Mouse (Mus musculus): Measurements from ENCODE around the gene Mid1.

The Mid1 gene

DNA sequence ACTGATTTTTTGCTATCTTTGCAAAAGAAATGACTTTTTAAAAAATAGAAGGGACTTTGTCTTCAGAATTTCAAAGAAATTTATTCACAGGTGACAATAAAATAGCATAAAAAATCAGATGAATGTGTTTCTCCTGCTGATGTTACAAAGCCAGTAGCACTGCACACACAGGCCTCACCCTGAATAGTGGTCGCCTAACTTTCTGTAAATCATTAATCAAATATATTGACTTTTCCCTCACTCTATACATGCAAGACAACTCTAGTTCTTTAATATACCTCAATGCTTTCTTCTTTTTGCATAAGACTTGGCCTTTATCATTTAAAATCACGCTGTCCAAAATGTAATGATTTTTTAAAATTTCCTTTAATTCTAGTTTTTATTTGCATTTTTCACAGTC, 126.8 kb downstream of the Mid1 start:
- DNase-seq (ENCODE audit: low read depth, low spot score) = no peak

- DNase-seq (ENCODE audit: low read depth, low spot score) = no peak
These were observed 128.7 kb downstream of the Mid1 start for GRCm38 (mm10) chrX:169813673-169814072.

- DNase-seq (ENCODE audit: low read depth, low spot score) = no peak
These were observed 141.9 kb downstream of the Mid1 start for GRCm38 (mm10) chrX:169826947-169827346.

DNA sequence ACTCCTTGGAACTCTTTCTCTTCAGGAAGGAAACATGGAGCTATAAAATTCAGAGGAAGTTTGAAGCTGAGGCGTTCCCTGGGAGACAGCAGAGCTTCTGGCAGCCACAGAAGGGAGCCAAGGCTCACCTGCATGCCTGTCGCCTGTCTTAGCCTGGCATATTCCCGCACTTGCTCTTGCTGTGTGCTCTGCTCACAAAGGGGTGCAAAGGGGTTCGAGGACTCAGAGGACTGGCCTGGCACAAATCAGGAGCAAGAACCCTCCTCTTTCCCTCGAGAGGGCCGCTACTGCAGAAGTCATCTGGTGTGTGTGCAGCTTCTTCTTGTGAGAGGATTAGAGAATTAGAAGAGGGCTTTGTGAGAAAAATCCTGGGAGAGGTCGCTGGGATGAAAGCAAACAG, 142.7 kb downstream of the Mid1 start:
- DNase-seq (ENCODE audit: low read depth, low spot score) = no peak

DNA sequence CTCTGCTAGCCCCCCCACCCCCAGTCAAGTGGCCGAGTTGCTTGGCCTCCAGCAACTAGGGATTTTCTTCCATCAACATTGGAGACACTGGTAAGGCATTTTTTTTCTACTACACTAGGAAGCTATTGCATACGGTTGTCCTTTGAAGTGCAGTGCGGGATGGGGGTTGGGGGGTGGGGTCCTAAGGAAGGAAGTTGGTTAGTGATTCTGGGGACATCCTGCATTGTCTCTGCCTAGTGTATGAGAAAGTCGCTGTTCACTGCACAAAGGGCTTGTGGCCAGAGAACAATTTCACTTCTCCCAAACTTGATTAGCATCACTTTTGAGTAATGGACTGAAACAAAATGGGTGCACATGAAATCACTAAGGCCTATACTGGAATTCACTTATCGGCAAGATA, 143.1 kb downstream of the Mid1 start:
- DNase-seq (ENCODE audit: low read depth, low spot score) = no peak

- DNase-seq (ENCODE audit: low read depth, low spot score) = no peak
These were observed 145.1 kb downstream of the Mid1 start for GRCm38 (mm10) chrX:169830052-169830451.

DNA sequence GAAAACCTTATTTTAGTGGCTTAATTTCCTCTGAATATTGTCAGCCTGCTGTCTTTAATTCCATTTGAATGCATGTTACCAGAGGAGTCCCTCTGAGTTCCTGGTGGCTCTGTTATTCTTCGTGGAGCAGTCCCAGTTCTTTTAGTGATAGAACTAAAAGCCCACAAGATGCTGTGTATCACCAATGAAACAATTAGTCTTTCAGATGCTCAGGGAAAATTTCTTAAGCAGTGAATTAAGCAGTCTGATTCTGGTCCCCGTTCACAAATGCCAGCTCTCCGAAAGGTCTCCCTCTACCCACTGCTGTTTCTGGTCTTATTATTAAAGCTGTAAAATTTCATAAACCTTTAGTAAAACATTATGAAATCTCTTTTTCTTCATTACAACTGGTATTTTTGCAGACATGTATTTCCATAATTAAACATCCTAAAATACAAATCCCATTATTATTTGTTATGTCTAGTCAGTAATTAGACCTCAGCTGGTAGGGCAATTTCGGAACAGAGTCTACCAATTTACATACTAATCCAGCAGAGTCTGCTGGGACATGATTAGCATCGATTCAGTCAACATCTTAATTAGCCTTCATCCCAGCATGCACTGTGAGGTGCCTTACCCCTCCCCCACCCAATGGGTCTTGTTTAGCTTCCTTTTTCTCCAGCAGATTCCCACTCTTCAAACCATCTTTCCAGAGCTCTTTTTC, 153.1 kb downstream of the Mid1 start:
- DNase-seq (ENCODE audit: low read depth, low spot score) = no peak

DNA sequence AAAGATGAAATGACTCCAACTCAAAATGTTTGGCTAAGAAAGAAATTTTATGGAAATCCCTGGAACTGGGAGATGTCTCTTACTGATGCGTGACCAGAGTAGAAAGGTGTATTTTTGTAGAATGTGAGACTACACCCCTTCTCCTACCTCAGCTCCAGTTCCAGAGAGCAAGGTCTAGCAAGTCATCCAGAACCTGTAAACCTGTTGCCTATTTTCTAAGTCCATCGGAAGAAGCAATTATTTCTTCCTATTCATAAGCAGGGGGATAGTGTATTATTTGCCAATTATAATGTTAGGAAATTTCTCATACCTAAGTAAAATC, 153.6 kb downstream of the Mid1 start:
- no peak for DNase-seq (ENCODE audit: low read depth, low spot score)

- DNase-seq (ENCODE audit: low read depth, low spot score) = no peak
These were observed 158.3 kb downstream of the Mid1 start for GRCm38 (mm10) chrX:169843267-169843666.

DNA sequence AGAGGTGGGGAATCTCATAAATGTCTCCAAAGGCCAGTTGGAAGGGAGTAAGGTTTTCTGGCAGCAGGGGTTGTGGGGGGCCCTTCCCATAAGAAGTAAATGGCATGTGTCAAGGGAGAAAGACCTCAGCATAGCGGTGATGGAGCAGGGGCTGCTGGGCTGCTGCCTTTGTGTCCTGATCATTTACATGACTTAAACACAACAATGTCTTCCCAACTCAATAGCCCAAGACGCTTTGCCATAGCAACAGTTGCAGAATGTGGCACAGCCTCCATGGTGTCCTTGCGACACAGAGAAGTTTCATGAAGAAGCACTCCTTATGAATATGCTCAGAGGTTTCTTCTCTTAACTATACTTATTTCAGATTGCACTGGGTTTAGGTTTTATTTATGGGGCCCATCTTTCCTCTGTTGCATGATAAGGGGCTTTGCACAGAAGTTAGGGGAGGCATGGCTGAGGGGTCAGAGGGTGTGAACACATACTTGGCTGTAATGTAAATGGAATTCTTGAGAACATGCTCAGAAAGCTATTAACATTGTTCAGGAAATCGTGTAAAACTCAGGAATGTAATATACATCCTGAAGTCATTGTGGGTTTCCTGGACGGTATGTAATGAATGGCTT, 159.3 kb downstream of the Mid1 start:
- DNase-seq (ENCODE audit: low read depth, low spot score) = no peak

- no peak for DNase-seq (ENCODE audit: low read depth, low spot score)
These were observed 161.2 kb downstream of the Mid1 start for GRCm38 (mm10) chrX:169846187-169846586.

DNA sequence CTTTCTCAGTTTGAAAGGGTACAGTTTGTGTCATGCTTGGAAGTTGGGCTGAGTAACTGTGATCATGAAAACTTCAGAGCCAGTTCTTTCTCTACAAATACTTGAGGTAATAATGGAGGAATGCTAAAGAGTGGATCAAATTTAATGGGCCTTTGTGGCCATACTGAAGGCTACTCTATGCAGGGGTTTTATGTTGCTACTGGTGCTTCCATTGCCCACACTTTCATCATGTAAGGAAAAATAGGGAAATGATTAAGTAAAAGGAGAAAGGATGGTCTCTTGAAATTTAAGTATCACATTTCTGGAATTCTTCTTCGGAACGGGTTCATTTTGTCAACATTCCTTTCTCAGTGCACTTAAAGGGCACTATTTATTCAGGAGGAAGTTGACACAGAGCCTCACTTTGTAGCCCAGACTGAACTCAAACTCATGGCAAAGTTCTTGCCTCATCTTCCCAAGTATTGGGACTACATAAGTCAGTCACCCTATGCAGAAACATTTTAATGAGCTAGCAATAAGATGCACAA, 176.3 kb downstream of the Mid1 start:
- DNase-seq (ENCODE audit: low read depth, low spot score) = no peak

DNA sequence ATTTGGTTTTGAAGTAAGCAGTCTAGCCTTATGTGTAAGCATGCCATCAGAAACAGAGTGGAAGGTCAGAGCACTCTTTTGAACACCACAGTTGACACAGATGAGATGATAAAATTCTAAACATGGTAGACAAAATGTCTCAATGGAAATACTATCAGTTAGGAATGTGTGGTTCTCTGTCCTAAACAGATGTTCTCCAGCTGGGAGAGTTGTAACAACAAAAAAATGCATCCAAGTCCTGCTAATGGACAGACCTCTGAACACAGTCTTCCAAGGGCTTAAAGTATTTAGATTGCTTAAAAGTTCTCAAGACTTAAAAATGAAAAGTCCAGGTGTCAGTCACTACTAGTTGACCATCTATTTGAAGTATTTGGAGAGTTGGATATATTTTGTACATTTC, 177.4 kb downstream of the Mid1 start:
- no peak for DNase-seq (ENCODE audit: low read depth, low spot score)

DNA sequence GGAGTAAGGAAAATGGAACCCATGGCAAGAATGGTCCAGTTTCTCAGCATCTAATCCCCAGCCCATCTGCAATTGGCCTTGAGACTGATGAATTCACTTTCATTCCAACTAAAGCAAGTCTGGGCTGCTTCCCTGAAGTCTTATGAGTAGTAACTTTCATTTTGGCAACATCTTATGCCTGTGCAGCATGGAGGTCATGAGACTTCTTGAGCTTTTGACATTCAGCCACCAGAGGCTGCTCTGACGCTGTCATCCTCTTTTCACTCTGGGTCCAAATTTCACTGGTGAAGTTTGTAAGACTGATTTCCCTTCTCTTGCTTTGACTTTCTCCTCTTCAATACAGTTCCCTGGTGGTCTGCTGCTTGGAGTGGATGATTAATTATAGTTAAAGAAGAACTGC, 177.8 kb downstream of the Mid1 start:
- no peak for DNase-seq (ENCODE audit: low read depth, low spot score)

DNA sequence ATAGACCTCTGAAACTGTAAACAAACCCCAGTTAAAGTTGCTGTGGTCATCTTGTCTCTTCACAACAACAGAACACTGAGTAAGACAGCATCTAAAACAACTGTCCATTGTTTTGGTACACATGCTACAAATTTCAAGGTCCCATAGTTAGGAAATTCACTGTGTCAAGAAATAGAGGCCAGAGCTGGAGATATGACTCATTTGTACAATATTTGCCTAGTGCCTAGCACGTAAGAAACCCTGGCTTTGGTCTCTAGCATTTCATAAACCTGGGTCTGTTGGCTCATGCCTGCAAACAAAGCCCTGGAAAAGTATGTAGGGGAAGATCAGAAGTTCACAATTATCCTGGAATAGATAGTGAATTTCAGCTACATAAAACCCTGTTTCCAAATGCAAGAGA, 178.8 kb downstream of the Mid1 start:
- DNase-seq (ENCODE audit: low read depth, low spot score) = no peak

DNA sequence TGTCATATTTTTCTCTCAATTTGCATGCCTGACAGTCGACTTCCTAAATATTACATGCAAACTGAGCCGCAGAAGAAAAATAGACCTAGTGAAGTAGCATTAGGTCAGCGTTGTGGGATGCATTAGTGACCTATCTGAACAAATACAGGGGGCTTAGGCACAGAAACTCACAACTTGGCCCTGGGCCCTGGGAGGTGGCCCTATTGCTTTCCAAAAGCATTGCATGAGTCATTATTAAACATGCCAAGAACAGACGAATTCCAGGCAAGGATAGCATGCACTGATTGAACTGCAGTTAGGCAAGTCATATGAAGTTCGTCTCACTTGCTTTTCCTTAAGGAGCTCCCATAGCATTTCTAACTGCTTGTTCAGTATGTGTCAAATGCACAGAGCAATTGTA, 183.2 kb downstream of the Mid1 start:
- no peak for DNase-seq (ENCODE audit: low read depth, low spot score)

GRCm38 (mm10) chrX:169874475-169874874, 189.5 kb downstream of the Mid1 start:
- DNase-seq (ENCODE audit: low read depth, low spot score) = no peak

GRCm38 (mm10) chrX:169879481-169880362, 194.7 kb downstream of the Mid1 start:
- peak; percentile 77 for DNase-seq (ENCODE audit: low read depth, low spot score)

GRCm38 (mm10) chrX:169880363-169880711, 195.3 kb downstream of the Mid1 start:
- DNase-seq (ENCODE audit: low read depth, low spot score) = no peak

DNA sequence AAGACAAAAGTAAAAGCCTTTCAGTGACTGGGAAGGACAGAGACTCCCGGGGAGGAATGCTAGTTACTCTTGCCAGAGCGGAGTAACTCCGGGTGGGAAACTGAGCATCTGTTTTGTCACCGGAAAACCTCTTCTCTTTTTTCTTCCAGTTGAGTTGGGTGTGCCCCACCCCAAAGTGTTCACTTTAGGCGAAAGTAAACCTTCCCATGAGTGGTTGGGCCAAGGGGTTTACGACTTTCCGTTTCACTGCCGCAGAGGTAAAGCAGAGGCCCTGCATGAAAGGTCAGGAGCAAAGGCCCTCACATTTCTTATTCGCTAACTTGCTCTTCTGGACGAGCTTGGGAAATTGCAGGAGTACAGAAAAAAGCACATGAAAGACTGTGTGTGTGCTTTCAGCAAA, 195.8 kb downstream of the Mid1 start:
- DNase-seq (ENCODE audit: low read depth, low spot score) = no peak

GRCm38 (mm10) chrX:169881253-169882219, 196.5 kb downstream of the Mid1 start:
- no peak for DNase-seq (ENCODE audit: low read depth, low spot score)

Measured in forelimb bud, embryonic 11.5 days (tissue).